Mouse (Mus musculus): ENCODE results near the gene Lhpp.

The Lhpp gene

DNA sequence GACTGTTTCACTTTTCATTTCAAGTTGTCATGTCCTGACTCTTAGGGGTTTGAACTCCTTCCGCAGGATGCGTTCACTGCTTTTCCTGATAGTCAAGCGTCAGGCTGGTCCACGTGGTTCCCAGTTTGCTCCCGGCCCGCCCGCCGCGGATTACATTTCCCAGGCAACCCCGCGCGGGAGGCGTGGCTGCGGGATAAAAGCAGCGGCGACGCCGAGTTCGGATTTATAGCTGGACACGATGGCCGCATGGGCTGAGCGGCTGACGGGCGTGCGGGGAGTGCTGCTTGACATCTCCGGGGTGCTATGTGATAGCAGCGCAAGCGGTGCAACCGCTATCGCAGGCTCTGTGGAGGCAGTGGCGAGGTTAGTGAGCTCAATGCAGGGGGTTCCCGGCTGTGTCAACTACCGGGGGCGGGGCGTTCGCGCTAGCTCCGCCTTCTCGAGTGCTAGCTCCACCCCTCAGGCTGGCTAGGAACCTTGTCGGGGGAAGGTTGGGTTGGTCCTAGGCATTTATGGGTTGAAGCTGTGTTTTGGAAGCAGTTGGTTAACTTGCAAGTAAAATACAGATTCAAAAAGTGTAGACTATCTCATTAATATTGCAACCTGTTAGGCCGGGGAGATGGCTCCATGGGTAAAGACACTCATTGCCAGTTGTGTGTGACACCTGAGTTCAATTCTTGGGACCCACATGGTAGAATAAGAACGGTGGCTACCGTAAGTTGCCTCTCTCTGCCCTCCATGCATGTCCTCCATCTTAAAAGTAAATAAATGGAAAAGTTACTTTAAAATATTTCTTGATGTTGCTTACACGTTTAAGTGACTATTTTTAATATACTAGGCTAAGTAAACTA lies at the start of gene Lhpp:
Lhpp (plus strand) TSS at position 171 of the 851 bp plus-strand sequence.
- in situ Hi-C loops (cut with MboI, MseI): no loop called here

DNA sequence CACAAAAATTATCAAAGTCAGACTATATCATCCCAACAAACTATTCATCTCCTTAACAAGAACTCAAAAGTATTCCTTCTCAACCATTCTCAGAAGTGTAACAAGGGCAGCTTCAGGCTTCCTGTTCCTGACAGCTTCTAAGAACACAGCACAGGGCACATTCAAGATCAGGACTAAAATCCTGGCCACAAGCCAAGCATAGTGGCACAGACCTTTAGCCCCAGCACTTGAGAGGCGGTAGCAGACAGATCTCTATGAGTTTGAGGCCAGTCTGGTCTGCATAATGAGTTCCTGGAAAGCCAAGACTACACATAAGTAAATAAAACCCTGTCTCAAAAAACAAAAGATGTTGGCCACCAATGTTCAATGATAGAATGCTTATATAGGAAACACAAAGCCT lies 44.6 kb upstream of the Lhpp start:
- in situ Hi-C loops (cut with MboI, MseI): no loop called here

DNA sequence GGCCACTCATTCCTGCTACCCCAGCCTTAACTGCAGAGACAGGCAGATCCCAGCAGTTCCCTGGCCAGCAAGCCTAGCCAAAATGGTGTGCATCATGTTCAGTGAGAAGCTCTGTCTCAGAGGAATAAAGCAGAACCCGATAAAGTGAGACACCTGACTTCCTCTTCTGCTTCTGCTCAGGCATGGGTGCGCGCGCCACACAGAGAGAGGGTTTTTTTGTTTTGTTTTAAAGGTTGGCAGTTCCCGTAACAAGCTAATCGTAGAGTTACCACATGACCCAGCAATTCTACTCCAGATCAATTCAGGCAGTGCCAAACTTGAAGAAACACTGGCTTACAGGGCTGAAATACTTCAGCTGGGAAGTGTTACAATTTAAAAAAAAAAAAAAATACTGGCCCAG lies 41.6 kb upstream of the Lhpp start:
- in situ Hi-C loops (cut with MboI, MseI): no loop called here

DNA sequence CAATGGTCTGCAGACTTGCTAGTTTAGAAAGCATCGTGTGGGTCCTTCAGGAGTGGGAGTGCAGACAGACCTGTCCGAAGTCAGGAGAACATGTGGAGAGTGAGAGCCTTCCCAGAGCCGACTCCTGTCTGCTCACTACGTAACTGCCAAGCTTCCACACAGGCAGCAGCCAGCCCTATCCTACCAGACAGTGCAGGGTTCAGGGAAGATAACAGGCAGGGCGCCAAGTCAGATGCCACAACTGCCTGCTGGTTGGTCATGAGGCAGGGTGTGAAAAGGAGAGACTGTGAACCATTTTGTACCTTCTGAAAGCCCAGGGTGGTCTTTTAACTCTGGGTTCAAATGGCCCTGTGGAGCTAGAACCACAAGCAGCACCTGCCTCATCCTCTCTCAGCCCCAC lies 40.4 kb upstream of the Lhpp start:
- in situ Hi-C loops (cut with MboI, MseI): no loop called here

DNA sequence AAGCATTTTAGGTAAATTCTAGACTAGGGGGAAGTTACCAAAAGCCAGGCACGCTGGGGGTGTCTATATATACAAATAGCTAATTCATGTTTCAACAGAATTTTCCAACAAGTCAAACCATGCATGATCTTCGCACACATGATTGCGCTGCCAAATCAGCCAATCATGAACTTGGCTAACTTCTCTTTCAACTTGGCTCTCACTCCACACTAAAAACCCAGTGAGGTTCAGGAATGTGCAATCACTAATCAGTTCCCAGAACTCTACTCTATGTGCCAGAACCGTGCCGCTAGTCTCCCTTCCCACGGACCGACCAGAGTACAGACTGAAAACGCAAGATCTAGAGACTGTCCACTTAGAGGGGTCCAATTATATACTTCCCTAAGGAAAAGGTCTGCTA lies 39.0 kb upstream of the Lhpp start:
- in situ Hi-C loops (cut with MboI, MseI): no loop called here

DNA sequence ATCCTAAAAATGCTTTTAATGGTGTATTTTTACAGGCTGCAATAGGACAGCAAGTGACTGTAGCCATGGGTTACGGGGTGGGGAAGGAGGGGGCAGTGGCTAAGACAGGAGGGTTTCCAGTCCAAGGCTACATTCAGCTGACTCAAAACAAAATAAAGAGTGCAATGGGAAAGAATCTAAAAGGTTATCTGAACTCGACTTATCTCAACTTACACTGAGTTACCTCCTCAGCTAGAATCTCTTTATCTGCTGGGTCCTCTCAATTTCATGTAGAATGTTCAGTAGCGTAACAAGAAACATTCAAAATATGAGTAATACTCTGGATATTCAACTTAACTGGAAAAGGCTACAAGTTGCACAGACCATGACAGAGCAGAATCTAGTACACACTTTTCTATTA lies 37.7 kb upstream of the Lhpp start:
- in situ Hi-C loops (cut with MboI, MseI): no loop called here

DNA sequence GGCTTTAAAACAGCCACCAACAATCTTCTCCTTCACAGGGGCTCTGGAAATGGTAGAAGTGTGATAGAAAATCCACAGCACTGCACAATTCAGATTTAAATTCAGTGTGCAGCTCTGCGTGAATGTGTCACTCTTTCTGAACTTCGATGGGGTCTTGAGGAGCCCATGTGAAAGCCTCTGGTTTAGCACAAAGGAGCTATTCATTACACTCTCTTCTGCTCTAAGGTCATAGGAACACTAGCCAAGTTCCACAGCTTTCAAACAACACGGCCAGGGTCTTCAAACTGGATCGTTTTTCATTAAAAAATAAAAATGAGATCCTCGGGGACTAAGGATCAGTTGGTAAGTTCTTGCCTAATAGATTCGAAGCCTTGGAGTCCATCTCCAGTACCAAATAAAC lies 37.2 kb upstream of the Lhpp start:
- in situ Hi-C loops (cut with MboI, MseI): no loop called here

DNA sequence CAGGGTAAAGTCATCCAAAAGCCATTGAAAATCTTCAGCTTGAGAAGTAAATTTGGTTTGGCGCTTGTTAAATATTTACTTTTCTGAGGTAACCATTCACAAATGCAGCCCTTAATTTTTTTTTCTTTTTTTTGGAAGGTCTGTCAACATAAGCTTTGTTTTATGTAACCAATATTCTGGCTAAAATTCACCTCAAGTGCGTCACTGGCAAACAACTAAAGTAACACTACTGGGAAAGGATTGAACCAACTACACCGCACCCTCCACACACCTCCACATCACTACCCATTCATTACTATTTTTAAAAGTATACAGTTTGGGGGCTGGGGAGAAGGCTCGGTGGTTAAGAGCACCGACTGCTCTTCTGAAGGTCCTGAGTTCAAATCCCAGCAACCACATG lies 35.8 kb upstream of the Lhpp start:
- in situ Hi-C loops (cut with MboI, MseI): no loop called here

DNA sequence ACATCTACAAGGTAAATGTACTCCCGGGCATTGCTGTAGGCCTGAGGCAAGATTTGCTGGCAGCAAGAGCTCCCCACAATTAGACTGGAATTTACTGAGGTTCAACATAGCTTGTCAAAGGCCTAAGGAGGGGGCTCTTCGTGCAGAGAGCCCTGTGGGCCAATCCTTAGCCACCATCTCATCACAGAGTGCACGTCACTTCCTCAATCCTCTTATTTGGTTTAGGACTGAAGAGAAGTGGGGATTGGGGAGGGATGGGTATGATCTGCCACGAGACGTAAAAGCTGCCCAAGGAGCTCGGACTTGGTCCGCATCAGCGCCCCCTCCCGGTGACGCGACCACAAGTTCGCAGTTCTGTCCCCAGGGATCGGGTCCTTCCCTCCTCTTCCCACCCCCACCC lies 34.8 kb upstream of the Lhpp start:
- in situ Hi-C loops (cut with MboI, MseI): no loop called here

DNA sequence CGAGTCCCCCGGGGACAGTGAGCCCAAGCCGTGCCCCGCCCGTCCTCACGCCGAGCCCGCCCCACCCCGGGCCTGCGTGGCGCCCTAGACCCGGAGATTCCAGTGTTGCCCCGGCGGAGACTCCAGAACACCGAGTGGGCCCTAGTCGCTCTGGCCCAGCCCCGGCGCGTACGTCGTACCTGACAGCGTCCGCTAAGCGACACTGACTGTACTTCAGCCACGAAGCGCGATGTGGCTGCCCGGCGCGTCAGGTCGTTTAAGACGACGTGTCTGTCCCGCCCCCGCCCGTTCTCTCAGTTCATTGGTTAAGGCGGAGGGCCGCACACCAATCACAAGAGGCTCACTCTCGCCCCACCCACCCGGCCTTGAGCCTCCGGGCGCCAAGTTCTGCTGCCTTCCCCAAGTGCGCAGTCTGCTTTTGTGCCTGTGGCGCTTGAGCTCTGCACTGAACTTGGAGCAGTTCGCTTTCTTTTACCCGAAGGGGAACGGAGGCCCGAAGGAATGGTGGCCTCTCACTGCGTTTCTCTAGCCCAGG lies 34.3 kb upstream of the Lhpp start, which contains the start of gene Oat:
Oat (minus strand) TSS at position 283 of the 535 bp plus-strand sequence.
- in situ Hi-C loops (cut with MboI, MseI): no loop called here

DNA sequence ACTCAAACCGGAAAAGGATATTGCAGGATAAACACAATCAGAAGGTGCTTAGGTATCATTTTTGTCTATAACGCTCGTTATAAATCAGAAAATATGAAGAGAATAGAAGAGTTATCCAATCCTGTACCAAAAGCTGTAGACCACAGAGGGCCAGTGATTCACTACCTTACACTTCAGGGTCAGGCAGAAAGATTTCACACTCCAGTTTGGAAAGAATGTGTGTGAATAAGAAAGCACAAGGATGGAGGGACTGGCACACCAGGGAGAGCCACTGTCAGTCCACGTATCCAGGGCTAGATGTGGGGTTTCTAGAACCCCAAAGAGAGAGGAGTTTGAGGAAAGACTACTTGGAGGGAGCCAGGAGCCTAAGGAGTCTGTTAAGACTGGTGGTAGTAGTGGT lies 33.5 kb upstream of the Lhpp start:
- in situ Hi-C loops (cut with MboI, MseI): no loop called here

DNA sequence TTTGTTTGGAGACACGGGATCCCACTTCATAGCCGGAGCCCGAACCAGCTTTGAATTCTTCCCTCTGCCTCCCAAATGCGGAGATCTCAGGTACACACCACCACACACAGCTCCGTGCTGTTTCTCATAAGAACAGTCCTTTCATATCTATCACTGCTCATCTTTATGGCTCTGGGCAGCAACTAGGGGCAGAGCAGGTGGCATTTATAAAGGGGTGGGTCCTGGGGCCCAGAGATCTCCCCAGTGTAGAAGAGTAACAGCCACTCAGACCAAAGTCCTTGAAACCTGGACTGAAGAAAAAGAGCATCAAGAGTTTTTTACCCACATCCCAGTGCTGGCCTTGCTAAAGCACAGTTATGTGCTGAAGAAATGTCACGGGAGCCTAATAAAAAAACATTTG lies 29.9 kb upstream of the Lhpp start:
- in situ Hi-C loops (cut with MboI, MseI): no loop called here

DNA sequence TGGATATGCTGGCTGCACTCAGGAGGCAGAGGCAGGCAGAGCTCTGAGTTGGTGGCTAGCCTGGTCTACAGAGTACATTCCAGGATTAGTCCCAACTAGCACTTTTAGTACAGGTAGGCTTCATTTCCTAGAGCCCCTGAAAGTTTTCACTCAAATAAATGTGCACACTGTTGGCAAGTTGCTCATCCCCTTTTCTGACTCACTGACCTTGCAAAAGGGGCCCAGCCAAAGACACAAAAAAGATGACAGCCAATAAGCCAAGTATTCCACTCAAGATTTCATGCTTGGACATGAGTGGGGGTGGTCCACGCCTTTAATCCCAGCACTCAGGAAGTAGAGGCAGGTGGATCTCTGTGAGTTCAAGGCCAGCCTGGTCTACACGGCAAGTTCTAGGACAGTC lies 29.0 kb upstream of the Lhpp start:
- in situ Hi-C loops (cut with MboI, MseI): no loop called here

DNA sequence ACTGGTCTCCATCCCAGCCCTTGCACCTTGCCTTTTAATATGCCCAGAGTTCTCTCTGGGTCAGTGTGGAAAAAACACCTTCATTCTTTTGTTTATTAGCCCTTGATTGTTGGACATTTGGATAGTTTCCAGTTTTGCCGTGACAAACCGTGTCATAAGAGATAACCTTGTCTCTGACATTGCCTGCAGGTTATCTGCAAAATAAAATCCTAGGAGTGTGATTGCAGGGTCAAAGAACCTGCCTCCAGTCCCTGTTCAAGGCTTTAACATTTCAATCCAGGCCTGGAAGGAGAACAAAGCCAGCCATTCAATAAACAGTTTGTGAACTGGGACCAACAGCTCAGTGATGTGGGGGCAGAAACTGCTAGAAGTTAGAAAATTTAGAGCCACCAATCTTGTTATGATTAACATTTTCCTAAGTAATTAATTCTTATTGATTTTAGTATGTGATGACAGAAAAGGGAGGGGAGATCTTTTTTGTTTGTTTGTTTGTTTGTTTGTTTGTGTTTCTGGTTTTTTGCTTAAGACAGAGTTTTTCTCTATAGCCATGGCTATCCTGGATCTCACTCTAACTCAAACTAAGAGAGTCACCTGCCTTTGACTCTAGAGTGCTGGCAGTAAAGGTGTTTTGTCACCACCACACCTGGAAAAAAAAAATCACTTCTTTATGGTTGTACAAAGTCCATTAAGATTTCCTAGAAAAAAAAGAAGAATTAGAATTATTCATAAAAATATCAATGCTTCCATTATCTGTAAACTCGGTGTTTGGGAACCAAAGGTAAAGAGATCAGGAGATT lies 24.5 kb upstream of the Lhpp start:
- in situ Hi-C loops (cut with MboI, MseI): no loop called here

DNA sequence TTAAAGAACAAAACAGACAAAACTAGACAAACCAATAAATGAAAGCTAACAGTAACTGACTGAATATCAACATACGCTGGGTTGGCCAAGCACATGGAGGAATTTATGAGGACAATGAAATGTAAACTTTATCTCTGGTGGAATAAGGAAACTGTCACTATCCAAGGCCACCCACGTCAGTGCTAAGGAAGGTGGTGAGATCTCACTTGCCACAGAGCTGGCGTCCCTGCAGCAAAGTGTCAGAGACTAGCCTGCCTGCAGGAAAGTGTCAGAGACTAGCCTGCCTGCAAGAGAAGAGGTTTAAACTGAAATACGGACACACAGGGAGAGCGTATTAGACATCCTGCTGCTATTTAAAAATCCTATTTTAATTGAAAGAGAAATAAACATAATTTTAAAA lies 23.3 kb upstream of the Lhpp start:
- in situ Hi-C loops (cut with MboI, MseI): no loop called here

DNA sequence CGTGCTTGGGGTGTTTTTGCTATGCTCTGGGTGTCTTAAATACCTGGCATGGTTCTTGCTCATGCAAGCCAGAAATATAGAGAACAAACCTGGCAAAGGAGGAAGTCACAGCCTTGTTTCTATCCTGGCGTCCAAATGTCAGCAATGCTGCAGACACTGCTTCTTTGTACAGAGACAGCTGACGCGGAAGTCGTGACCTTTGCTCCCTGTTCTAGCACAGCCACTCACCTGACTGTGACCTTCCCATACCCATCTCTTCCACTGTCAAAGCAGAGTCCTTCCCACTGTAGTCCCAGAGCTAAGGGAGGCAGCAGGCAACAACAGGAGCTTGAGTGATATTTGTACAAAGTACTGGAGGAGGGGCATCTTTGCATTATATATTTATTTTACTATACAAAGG lies 20.8 kb upstream of the Lhpp start:
- in situ Hi-C loops (cut with MboI, MseI): no loop called here

DNA sequence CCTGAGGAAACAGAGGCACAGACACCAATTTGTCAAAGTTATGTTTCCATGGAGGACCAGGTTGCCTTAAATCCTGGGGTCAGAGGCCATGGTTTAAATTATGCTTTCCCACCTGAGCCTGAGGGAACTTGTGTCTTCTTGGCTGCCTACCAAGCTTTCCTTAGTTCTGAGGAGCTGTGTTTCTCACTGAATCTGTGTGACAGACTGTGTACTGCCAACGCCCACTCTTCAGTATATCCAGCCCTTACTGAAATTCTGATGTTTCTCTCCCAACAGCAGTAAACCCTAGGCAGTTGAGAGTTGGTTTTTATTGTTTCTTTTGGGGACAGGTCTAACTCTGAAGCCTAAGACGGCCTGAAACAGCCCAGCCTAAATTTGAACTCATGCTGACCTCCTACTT lies 16.7 kb upstream of the Lhpp start:
- in situ Hi-C loops (cut with MboI, MseI): no loop called here

DNA sequence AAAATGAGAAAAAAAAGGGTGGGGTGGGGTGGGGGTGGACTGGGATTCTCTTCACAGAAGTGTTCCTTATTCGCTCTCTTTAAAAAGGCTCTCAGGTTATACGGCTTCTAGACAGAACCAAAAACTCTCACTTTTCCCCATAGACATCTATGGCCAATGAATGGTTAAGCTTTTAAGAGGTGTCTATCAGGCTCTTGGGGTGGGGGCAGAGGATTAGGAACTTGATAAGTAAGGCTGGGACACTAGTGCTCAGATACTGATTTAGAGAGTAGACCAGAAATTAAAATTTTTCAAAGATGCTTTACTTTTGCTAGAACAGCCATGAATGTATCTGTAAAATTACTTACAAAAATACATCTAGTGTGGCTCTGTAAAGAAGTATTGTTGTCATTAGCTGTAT lies 16.1 kb upstream of the Lhpp start:
- in situ Hi-C loops (cut with MboI, MseI): no loop called here

DNA sequence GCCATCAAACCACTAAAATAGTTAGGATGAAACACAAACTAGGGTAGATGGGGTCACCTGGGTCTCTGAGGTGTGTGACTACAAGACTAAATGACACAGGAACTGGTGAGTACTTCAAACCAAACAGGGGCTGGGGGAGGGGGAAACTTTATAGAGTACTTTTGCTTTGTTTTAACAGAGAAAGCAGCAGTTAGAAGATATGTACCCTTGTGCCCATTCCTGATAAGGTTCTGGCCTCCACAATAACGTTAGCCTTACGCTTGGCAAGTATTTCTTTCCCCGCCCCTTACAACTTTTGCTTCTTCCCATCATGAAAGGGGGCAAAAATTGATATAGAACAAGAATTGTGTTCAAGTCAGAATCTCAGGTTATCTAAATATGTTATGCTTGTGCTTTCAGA lies 14.7 kb upstream of the Lhpp start:
- in situ Hi-C loops (cut with MboI, MseI): no loop called here

DNA sequence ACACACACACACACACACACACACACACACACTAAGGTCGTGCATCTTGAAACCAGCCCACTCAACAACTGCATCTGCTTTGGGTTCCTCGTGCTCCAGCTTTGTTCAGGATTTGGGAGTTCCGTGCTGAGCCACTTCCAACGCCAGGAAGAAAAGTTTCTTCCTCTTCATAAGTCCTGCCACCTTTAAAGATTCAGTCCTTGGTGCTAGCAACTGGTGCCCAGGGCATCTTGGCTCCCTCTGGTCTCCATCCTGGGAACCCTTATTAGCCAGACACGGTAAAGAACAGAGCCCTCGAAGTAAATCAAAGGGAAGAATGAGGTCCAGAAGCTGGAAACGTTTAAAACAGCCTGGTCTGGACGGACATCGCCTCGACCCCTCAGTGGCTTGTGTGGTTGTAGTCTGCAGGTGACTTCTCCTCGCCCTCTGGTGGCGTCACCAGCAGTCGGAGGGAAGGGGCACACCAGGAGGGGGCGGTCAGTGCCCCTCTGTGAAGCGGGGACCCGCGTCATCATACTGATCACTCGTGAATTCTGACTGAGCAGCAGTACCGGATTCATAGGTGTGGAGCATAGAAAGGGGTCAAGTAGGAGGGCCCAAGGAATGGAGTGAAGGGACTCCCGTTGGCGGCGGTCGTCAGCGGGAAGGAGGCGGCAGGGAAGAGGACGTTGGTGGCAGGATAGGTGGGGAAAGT lies 13.7 kb upstream of the Lhpp start:
- in situ Hi-C loops (cut with MboI, MseI): no loop called here

DNA sequence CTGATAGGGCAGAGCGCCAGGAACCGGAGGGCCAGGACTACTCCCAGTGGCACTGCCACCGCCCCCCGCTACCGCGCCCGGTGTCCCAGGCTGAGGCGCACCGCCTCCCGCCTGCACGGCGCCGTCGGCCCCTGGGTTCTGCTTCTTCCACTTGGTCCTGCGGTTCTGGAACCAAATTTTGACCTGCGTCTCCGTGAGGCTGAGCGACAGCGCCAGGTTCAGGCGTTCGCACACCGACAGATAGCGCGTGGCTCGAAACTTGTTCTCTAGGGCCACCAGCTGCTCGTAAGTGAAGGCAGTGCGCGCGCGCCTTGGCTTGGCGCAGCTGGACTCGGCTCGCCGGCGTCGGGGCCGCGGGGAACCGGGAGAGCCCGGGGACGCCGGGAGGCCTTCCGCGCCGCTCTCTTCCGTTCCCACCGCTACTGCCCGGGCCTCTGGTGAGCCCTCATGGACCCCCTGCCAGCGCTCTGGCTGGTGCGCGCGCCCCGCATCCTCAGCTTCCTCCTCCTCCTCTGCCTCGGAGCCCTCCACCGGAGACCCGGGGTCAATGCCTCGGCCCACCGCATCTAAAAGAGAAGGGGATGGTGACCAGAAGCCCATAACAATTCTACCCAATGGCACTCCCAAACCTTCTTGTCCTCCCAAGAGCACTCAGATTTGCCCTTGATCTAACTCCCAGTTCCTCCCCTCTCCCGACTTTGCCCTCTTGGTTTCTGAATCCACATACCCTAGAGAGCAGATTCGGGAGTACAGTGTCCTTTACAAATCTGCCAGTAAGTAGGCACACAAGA lies 13.0 kb upstream of the Lhpp start:
- in situ Hi-C loops (cut with MboI, MseI): no loop called here

All from T-helper 1 cell (primary cell).